Mouse (Mus musculus): ENCODE data around the gene Mre11a. TPM values are rescaled to one million over a fixed set of nuclear protein-coding genes. Genes with fewer than 3 reads are reported as not detected.

The Mre11a gene
- total RNA-seq, 2 experiments from 2014 or later: 8.4 to 14.2 TPM

- no peak for DNase-seq
- intact Hi-C loops (cut with DNase I): no loop called here
Observed at GRCm38 (mm10) chr9:14810111-14810510, 25.7 kb downstream of the Mre11a start.

GRCm38 (mm10) chr9:14821396-14821795 is 36.9 kb downstream of the Mre11a start:
- DNase-seq: no peak
- intact Hi-C loops (cut with DNase I): no loop called here

GRCm38 (mm10) chr9:14824840-14825239 is 40.4 kb downstream of the Mre11a start:
- DNase-seq: no peak
- intact Hi-C loops (cut with DNase I): loop anchor here (5.0 kb wide), 1 partner anchor 192 kb away; no protein-coding TSS in a partner anchor

- intact Hi-C loops (cut with DNase I): loop anchor here (5.0 kb wide), 1 partner anchor 189 kb away; no protein-coding TSS in a partner anchor
- no peak for DNase-seq
Observed at GRCm38 (mm10) chr9:14827875-14828274, 43.4 kb downstream of the Mre11a start.

- DNase-seq: no peak
Observed at GRCm38 (mm10) chr9:14832046-14832445, 47.6 kb downstream of the Mre11a start.

GRCm38 (mm10) chr9:14835335-14836075 is 51.1 kb downstream of the Mre11a start:
- intact Hi-C loops (cut with DNase I): no loop called here
- no peak for DNase-seq

More at GRCm38 (mm10) chr9:14832046-14832445, 47.6 kb downstream of the Mre11a start:
- intact Hi-C loops (cut with DNase I): no loop called here

- no peak for DNase-seq
- intact Hi-C loops (cut with DNase I): no loop called here
Observed at GRCm38 (mm10) chr9:14839527-14839926, 55.1 kb downstream of the Mre11a start.

GRCm38 (mm10) chr9:14839970-14840369 is 55.5 kb downstream of the Mre11a start:
- intact Hi-C loops (cut with DNase I): no loop called here
- DNase-seq: no peak

- intact Hi-C loops (cut with DNase I): no loop called here
- DNase-seq: peak; percentile 10 to 18
Observed at GRCm38 (mm10) chr9:14841878-14842761, 57.7 kb downstream of the Mre11a start.

- no peak for DNase-seq
- intact Hi-C loops (cut with DNase I): no loop called here
Observed at GRCm38 (mm10) chr9:14843311-14843857, 58.9 kb downstream of the Mre11a start.

GRCm38 (mm10) chr9:14843901-14844300 is 59.4 kb downstream of the Mre11a start:
- intact Hi-C loops (cut with DNase I): no loop called here
- no peak for DNase-seq

- no peak for DNase-seq
- intact Hi-C loops (cut with DNase I): no loop called here
Observed at GRCm38 (mm10) chr9:14846428-14846827, 62.0 kb downstream of the Mre11a start.

GRCm38 (mm10) chr9:14848267-14848935 is 63.9 kb downstream of the Mre11a start:
- DNase-seq: no peak
- intact Hi-C loops (cut with DNase I): no loop called here

- intact Hi-C loops (cut with DNase I): no loop called here
- no peak for DNase-seq
Observed at GRCm38 (mm10) chr9:14854585-14854984, 70.1 kb downstream of the Mre11a start.

- intact Hi-C loops (cut with DNase I): no loop called here
Observed at GRCm38 (mm10) chr9:14856922-14857654, 72.6 kb downstream of the Mre11a start.

GRCm38 (mm10) chr9:14858170-14858706 is 73.8 kb downstream of the Mre11a start:
- DNase-seq: no peak
- intact Hi-C loops (cut with DNase I): no loop called here

More at GRCm38 (mm10) chr9:14856922-14857654, 72.6 kb downstream of the Mre11a start:
- no peak for DNase-seq

- intact Hi-C loops (cut with DNase I): no loop called here
- DNase-seq: no peak
Observed at GRCm38 (mm10) chr9:14858782-14859181, 74.3 kb downstream of the Mre11a start.

- DNase-seq: no peak
- intact Hi-C loops (cut with DNase I): no loop called here
Observed at GRCm38 (mm10) chr9:14859868-14860639, 75.6 kb downstream of the Mre11a start, which contains the start of gene Gpr83. Gpr83 (plus strand) TSS chr9:14860210.

- DNase-seq: no peak
- intact Hi-C loops (cut with DNase I): no loop called here
Observed at GRCm38 (mm10) chr9:14863126-14863525, 78.7 kb downstream of the Mre11a start.

Data from heart, postnatal 36 days (tissue).